In genomic region chr10:70982156-70982555, GRCm38 (mm10) we compare ENCODE assay signal across 34 mouse cellular contexts.
"Had no signal": no experiment of that assay in that cellular context is flagged by ENCODE, and none has a peak within 500 bp of the region (broad histone marks: within the 10 kb centered on the region; RNA-seq: fewer than 3 reads in every experiment).

No protein-coding gene starts in this region.

- H3K36me3 ChIP-seq: heart, embryonic 12.5 days; heart, embryonic 13.5 days; heart, embryonic 15.5 days; hindbrain, embryonic 10.5 days; hindbrain, embryonic 12.5 days; hindbrain, embryonic 13.5 days; hindbrain, embryonic 15.5 days; intestine, embryonic 15.5 days; kidney, embryonic 15.5 days had no signal

- H3K9ac ChIP-seq: heart, embryonic 12.5 days; heart, embryonic 13.5 days; heart, embryonic 15.5 days; hindbrain, embryonic 12.5 days; hindbrain, embryonic 13.5 days; hindbrain, embryonic 14.5 days; hindbrain, embryonic 15.5 days; intestine, embryonic 15.5 days; kidney, embryonic 15.5 days had no signal

- DNase-seq: heart, postnatal 10 days; heart, postnatal 14 days; heart, postnatal 36 days; heart, postnatal 4 days; kidney, adult 11 months; kidney, adult 18-20 months; kidney, adult 2 months; kidney, adult 8-10 months; kidney, adult 9 months; kidney, postnatal 10 days; kidney, postnatal 14 days; kidney, postnatal 25 days; kidney, postnatal 36 days; kidney, postnatal 4 days; layer of hippocampus, adult 9-11 months; layer of hippocampus, postnatal 36 days had no signal

- H3K27ac ChIP-seq: heart, embryonic 13.5 days; heart, embryonic 15.5 days; hindbrain, embryonic 10.5 days; hindbrain, embryonic 12.5 days; hindbrain, embryonic 13.5 days; hindbrain, embryonic 14.5 days; hindbrain, embryonic 15.5 days; hindbrain, postnatal 0 days; intestine, embryonic 15.5 days; kidney, embryonic 15.5 days; kidney, postnatal 0 days; layer of hippocampus, adult 2 months; left cerebral cortex, adult 2 months had no signal

- H3K9me3 ChIP-seq: heart, embryonic 12.5 days; heart, embryonic 13.5 days; heart, embryonic 15.5 days; hindbrain, embryonic 10.5 days; hindbrain, embryonic 12.5 days; hindbrain, embryonic 13.5 days; hindbrain, embryonic 15.5 days; intestine, embryonic 15.5 days; kidney, embryonic 15.5 days had no signal

- H3K4me2 ChIP-seq: heart, embryonic 12.5 days; heart, embryonic 13.5 days; heart, embryonic 15.5 days; hindbrain, embryonic 12.5 days; hindbrain, embryonic 13.5 days; hindbrain, embryonic 14.5 days; hindbrain, embryonic 15.5 days; intestine, embryonic 15.5 days; kidney, embryonic 15.5 days had no signal

- H3K4me3 ChIP-seq: heart, embryonic 12.5 days; heart, embryonic 13.5 days; heart, embryonic 15.5 days; hindbrain, embryonic 10.5 days; hindbrain, embryonic 12.5 days; hindbrain, embryonic 13.5 days; hindbrain, embryonic 15.5 days; intestine, embryonic 15.5 days; kidney, embryonic 15.5 days; layer of hippocampus, adult 2 months; left cerebral cortex, adult 2 months had no signal

- H3K27me3 ChIP-seq: heart, embryonic 12.5 days; heart, embryonic 13.5 days; heart, embryonic 15.5 days; hindbrain, embryonic 12.5 days; hindbrain, embryonic 13.5 days; hindbrain, embryonic 15.5 days; intestine, embryonic 15.5 days; kidney, embryonic 15.5 days had no signal

- H3K4me1 ChIP-seq: heart, embryonic 12.5 days; heart, embryonic 15.5 days; hindbrain, embryonic 10.5 days; hindbrain, embryonic 12.5 days; intestine, embryonic 15.5 days had no signal

- ATAC-seq: hindbrain, embryonic 16.5 days; hindbrain, postnatal 0 days; inflammation-experienced regulatory T-cells, adult 6 months; intestine, embryonic 15.5 days; intestine, embryonic 16.5 days; intestine, postnatal 0 days had no signal
